Mouse (Mus musculus): ENCODE measurements around the gene Vti1a. TPM values are rescaled to one million over a fixed set of nuclear protein-coding genes. Genes with fewer than 3 reads are reported as not detected.

The Vti1a gene
- total and polyA plus RNA-seq, 2 experiments from 2014 or later: 28.2 to 37.6 TPM

DNA sequence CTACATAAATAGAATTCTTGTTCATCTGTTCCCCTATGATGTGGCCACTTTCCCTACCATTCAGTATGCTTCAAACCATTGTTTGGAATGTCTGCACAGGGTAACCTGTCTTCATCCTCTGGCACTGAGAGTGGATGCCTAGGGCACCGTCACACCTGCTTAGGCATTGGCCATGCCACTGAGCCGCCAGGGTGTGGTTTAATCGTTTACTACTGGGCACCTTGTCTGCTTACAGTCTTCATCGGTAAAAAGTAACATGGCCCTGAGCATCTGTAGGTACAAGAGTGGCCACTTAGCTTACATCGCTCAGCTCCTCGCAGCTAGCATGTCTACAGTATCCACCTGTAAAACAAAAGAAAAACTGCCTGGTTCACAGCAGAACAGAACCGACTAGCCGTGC, 264.1 kb downstream of the Vti1a start:
- no peak for DNase-seq (ENCODE audit: low spot score)
- H3K9me3 ChIP-seq (ENCODE audit: low read length): no peaks in the 10 kb centered on the region
- H3K4me1 ChIP-seq (ENCODE audit: insufficient read depth, low read length): peaks cover 7% of the 10 kb centered on the region
- no peak for ATAC-seq
- no peak for TF ChIP-seq CTCF (IDR thresholded peaks at IDR 0.05; ENCODE audit: low read depth)
- no peak overlapping the region for H3K4me2 ChIP-seq (ENCODE audit: low read depth, low read length)
- no peaks in the 10 kb centered on the region for H3K36me3 ChIP-seq (ENCODE audit: insufficient read depth, low read length)
- WGBS: 85% methylated on average over 8 of the region's 8 CpGs
- no peak overlapping the region for H3K27ac ChIP-seq
- H3K9ac ChIP-seq (replicated peaks; ENCODE audit: low read length): no peak overlapping the region
- H3K4me3 ChIP-seq (ENCODE audit: low read length): no peak overlapping the region
- H3K27me3 ChIP-seq (ENCODE audit: insufficient read depth, low read length): no peaks in the 10 kb centered on the region

DNA sequence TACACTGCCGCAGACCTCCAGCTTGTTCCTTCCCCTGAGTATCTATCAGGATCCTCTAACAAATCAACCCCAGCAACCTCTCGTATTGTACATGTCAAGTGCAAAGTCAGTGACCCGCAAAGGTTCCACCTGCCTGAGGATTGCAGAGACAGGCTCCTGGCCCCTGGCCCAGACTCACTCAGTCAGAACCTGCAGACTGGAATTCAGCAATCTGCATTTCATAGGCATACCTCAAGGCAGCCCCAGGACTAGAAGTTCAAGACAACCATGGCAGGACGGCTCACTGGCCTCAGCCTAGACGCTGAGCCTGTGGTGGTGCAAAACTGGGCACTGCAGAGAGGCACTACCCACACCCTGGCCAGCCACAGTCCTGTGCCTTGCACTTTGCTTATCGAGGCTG, 264.6 kb downstream of the Vti1a start:
- Histone ChIP-seq H3K4me1 (ENCODE audit: insufficient read depth, low read length) (peaks cover 7% of the 10 kb centered on the region), H3K27ac (no peak overlapping the region), H3K36me3 (ENCODE audit: insufficient read depth, low read length) (no peaks in the 10 kb centered on the region), H3K4me3 (ENCODE audit: low read length) (no peak overlapping the region), H3K27me3 (ENCODE audit: insufficient read depth, low read length) (no peaks in the 10 kb centered on the region), H3K9me3 (ENCODE audit: low read length) (no peaks in the 10 kb centered on the region), H3K9ac (replicated peaks; ENCODE audit: low read length) (no peak overlapping the region), H3K4me2 (ENCODE audit: low read depth, low read length) (no peak overlapping the region)
- WGBS: 85% methylated on average over 6 of the region's 6 CpGs
- ATAC-seq (no peak), DNase-seq (ENCODE audit: low spot score) (no peak)
- no peak for TF ChIP-seq CTCF (IDR thresholded peaks at IDR 0.05; ENCODE audit: low read depth)

DNA sequence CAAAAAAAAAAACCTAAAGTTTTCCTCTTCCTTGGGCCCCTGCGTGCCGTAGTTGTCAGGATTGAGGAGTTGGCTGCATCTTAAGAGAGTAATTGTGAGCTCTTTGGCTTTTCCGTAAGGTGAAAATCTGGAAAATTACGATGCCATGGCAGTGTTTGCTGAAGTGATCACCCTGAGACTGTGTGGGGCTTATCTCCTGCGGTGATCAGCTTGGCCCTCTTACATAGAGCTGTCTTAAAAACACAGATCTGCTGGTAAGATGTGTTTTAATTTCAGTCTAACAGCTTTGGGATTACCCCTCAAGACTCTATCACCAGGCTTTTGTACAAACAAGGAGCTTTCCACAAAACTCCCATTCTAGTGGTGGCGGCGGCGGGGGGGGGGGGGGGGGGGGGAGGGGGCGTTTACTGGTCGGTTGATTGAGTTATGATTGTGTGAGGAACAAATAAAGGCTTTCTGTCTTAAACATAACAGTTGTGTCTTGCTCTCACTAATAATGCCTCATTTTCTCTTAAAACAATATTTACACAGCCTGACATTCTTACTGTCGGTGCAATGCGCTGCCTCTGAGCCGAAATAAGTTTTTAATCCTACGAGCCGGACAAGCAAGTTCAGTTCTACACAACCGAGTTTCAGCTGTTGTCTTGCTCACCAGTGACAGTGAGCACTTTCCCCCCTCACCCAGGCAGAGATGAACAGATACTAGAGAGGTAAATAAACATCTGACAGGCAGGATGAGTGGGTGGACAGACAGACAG, 267.0 kb downstream of the Vti1a start:
- Histone ChIP-seq H3K4me1 (ENCODE audit: insufficient read depth, low read length) (peaks cover 7% of the 10 kb centered on the region), H3K4me3 (ENCODE audit: low read length) (no peak overlapping the region), H3K27ac (no peak overlapping the region), H3K4me2 (ENCODE audit: low read depth, low read length) (no peak overlapping the region), H3K36me3 (ENCODE audit: insufficient read depth, low read length) (no peaks in the 10 kb centered on the region), H3K27me3 (ENCODE audit: insufficient read depth, low read length) (no peaks in the 10 kb centered on the region), H3K9ac (replicated peaks; ENCODE audit: low read length) (no peak overlapping the region), H3K9me3 (ENCODE audit: low read length) (no peaks in the 10 kb centered on the region)
- ATAC-seq (no peak), DNase-seq (ENCODE audit: low spot score) (no peak)
- TF ChIP-seq CTCF (IDR thresholded peaks at IDR 0.05; ENCODE audit: low read depth): no peak
- WGBS: 65% methylated on average over 13 of the region's 16 CpGs

DNA sequence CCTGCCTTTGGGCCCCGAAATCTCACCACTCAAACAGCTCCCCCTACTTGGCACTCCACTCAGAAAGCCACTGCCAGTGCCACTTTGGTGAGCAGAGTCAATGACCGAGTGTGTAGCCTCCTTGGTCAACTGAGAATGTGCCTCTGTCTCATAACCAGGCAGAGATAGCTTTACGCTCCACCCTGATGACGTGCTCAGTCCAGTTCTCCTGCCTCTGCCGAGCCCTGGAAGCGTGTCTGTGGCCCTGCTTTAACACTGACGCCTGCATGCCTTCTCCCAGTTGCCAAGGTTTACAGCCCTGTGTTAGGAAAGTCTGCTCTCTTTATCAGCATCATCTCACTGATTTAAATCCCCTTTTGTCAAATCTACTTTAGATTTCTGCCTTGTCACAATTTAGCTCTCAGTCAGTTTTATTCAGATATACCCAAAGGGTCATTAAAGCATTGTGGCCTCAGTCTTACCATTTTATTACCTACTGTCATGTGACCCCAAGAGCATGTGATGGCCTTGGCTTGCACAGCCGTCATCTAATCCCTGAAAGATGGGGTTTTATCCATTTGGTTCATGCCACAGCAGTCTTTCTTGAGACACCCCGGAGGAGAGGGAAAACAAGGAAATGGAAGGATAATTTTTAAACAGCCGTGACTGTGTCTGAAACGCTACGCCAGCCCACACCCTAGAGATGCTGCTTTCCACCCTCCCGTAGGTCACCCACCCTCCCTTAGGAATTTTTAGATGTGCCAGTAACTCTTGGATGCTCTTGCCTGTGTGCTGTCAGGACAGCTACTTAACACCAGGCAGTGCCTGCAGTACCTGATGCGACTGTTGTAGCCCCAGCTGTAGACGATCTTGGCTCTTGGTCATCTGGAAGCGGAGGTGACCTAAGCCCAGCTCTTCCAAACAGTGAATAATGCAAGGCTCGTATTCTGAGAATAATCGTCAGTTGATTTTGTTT, 269.5 kb downstream of the Vti1a start:
- ATAC-seq: no peak

DNA sequence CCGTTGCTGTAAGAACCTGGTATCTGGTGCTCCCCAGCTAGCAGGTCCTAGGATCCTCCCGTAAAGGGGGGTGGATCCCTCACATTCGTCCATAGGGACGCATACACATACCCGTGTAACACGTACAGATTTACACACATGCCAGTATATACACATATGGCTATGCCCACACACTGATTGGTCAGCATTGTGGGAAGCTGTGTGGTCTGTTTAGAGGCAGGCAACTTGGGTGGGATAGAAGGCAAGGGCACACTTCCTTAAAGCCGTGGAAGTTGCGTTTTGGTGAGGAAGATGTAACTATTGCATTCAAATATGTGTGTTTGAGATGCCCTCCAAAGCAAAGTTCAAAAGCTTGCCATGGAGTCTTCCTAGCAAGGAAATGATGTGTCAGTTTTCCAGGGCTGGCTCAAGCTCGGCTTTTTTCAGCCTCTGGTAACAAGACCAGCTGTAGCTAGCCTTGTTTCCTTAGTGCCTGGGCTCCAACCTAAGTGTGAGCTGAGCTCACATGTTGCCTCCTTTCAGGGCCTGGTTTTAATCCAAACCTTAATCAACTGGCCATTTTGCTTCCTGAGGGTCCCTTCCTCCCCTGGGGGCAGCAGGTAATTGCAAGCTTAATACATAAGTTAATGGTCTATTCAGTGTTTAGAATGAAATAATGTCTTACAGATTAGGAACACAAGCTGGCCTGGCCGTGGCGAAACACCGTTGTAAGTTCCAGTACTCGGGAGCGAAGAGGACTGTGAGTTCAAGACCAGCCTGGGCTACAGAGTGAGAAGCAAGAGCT, 271.7 kb downstream of the Vti1a start:
- no peak overlapping the region for H3K4me2 ChIP-seq (ENCODE audit: low read depth, low read length)
- no peak overlapping the region for H3K9ac ChIP-seq (replicated peaks; ENCODE audit: low read length)
- H3K4me1 ChIP-seq (ENCODE audit: insufficient read depth, low read length): peaks cover 4% of the 10 kb centered on the region; the same call in 1 of the 2 replicates
- DNase-seq (ENCODE audit: low spot score): no peak
- ATAC-seq: no peak
- no peak overlapping the region for H3K27ac ChIP-seq
- no peak for TF ChIP-seq CTCF (IDR thresholded peaks at IDR 0.05; ENCODE audit: low read depth)
- H3K36me3 ChIP-seq (ENCODE audit: insufficient read depth, low read length): no peaks in the 10 kb centered on the region
- H3K9me3 ChIP-seq (ENCODE audit: low read length): no peaks in the 10 kb centered on the region
- H3K27me3 ChIP-seq (ENCODE audit: insufficient read depth, low read length): no peaks in the 10 kb centered on the region
- no peak overlapping the region for H3K4me3 ChIP-seq (ENCODE audit: low read length)
- 86% methylated on average over 14 of the region's 14 CpGs for WGBS

More for the DNA sequence above, 269.5 kb downstream of the Vti1a start:
- Histone ChIP-seq H3K36me3 (ENCODE audit: insufficient read depth, low read length) (no peaks in the 10 kb centered on the region), H3K4me3 (ENCODE audit: low read length) (no peak overlapping the region), H3K4me1 (ENCODE audit: insufficient read depth, low read length) (peaks cover 4% of the 10 kb centered on the region; the same call in 1 of the 2 replicates), H3K4me2 (ENCODE audit: low read depth, low read length) (no peak overlapping the region), H3K9ac (replicated peaks; ENCODE audit: low read length) (no peak overlapping the region), H3K27ac (no peak overlapping the region), H3K27me3 (ENCODE audit: insufficient read depth, low read length) (no peaks in the 10 kb centered on the region), H3K9me3 (ENCODE audit: low read length) (no peaks in the 10 kb centered on the region)
- no peak for TF ChIP-seq CTCF (IDR thresholded peaks at IDR 0.05; ENCODE audit: low read depth)
- no peak for DNase-seq (ENCODE audit: low spot score)
- 71% methylated on average over 18 of the region's 18 CpGs for WGBS

Measured in hindbrain, postnatal 0 days (tissue).